10 mouse cellular contexts compared by ENCODE assay signal in the genomic region with DNA sequence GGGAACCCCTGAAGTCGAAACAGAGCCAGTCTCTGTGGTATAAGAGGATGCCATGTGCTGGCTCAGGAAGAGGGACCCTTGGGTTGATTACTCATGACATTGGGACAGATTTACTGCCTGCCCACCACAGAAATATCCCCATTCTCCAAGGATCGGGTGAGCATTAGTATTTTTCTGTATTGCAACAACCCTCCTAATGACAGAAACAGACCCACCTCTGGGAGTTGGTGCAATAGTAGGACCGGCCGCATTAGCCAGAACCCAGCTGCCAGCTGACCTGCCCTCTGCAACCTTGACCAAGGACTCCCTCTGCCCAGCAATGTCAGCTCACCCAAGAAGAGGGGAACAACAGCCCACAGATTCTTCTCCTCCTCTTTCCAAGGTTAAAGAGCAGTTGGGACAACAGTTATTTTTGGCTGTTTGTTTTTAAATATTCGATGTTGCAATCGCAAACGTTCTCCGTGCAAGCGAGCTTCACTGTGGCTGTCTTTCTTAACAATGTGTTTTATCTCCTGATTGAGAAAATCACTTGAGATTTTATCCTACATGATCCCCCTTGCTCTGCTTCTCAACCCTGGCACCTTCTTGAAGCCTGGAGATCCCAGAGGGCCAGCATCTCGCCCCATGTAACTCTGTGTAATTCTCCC. TPM values are rescaled to one million over a fixed set of nuclear protein-coding genes. Genes with fewer than 3 reads are reported as not detected.
A peak's percentile ranks its signal among the peaks of the same experiment; 100 is the strongest.
DNase-seq lines count a peak whose midpoint lies in the region; ATAC-seq and TF ChIP-seq lines count a peak whose summit lies in the region.
"Had no signal": no experiment of that assay in that cellular context is flagged by ENCODE, and none has a peak within 500 bp of the region (broad histone marks: within the 10 kb centered on the region; RNA-seq: fewer than 3 reads in every experiment).

No protein-coding gene starts in this region.

- no peak for TF ChIP-seq CTCF in bone marrow, adult 2 months (IDR thresholded peaks at IDR 0.05; ENCODE audit: control insufficient read depth, insufficient read depth, low read length)

- peak overlapping the region; percentile 35 for H3K27ac ChIP-seq in kidney, embryonic 16.5 days (ENCODE audit: low read length)
- H3K27ac ChIP-seq in kidney, embryonic 14.5 days (ENCODE audit: low read depth, low read length): no peak overlapping the region; the same call in 1 of the 2 replicates
- H3K27ac ChIP-seq in bone marrow, adult 2 months (ENCODE audit: control insufficient read depth, insufficient read depth, low read depth, low read length, poor library complexity): peak overlapping the region; percentile 36; the same call in 1 of the 2 replicates
- no peak overlapping the region for H3K27ac ChIP-seq in hindbrain, embryonic 10.5 days
- H3K27ac ChIP-seq: hindbrain, embryonic 14.5 days had no signal

- no peak for ATAC-seq in kidney, embryonic 16.5 days (ENCODE audit: low FRiP score, low TSS enrichment)
- ATAC-seq in kidney, embryonic 14.5 days (ENCODE audit: low FRiP score, low TSS enrichment): no peak
- ATAC-seq: Patski had no signal

- peaks cover 39% of the 10 kb centered on the region for H3K4me1 ChIP-seq in kidney, embryonic 16.5 days (ENCODE audit: insufficient read depth, low read length)
- peaks cover 25% of the 10 kb centered on the region for H3K4me1 ChIP-seq in kidney, embryonic 14.5 days (ENCODE audit: control insufficient read depth, insufficient read depth, low read length)
- peaks cover 2% of the 10 kb centered on the region; the same call in 1 of the 2 replicates for H3K4me1 ChIP-seq in bone marrow, adult 2 months (ENCODE audit: control insufficient read depth, insufficient read depth, low read length)
- H3K4me1 ChIP-seq in hindbrain, embryonic 10.5 days (replicated peaks): peaks cover 56% of the 10 kb centered on the region

- no peak overlapping the region; the same call in 1 of the 2 replicates for H3K9ac ChIP-seq in kidney, embryonic 16.5 days (replicated peaks; ENCODE audit: low read length)
- no peak overlapping the region for H3K9ac ChIP-seq in kidney, embryonic 14.5 days (ENCODE audit: low read depth, low read length)
- H3K9ac ChIP-seq: hindbrain, embryonic 14.5 days had no signal

- H3K4me2 ChIP-seq in kidney, embryonic 16.5 days (replicated peaks; ENCODE audit: low read depth, low read length): no peak overlapping the region
- no peak overlapping the region for H3K4me2 ChIP-seq in kidney, embryonic 14.5 days (replicated peaks; ENCODE audit: low read depth, low read length)
- H3K4me2 ChIP-seq: hindbrain, embryonic 14.5 days had no signal

- no peak overlapping the region for H3K4me3 ChIP-seq in kidney, embryonic 16.5 days (ENCODE audit: low read length)
- no peak overlapping the region for H3K4me3 ChIP-seq in kidney, embryonic 14.5 days (ENCODE audit: low read length)
- H3K4me3 ChIP-seq in bone marrow, adult 2 months (replicated peaks; ENCODE audit: control insufficient read depth, low read depth, low read length): no peak overlapping the region
- no peak overlapping the region for H3K4me3 ChIP-seq in hindbrain, embryonic 10.5 days

- peak; percentile 67 for DNase-seq in adipocyte (ENCODE audit: low spot score)
- peak; percentile 31 to 70 for DNase-seq in lung, postnatal 4 days
- DNase-seq in T-cell, adult 2 months (ENCODE audit: low spot score): no peak
- no peak for DNase-seq in hindbrain, embryonic 10.5 days (ENCODE audit: low spot score)
- DNase-seq: cerebellum, adult 18-20 months had no signal

- no peaks in the 10 kb centered on the region; the same call in 1 of the 2 replicates for H3K27me3 ChIP-seq in kidney, embryonic 16.5 days (ENCODE audit: insufficient read depth, low read length)
- no peaks in the 10 kb centered on the region for H3K27me3 ChIP-seq in kidney, embryonic 14.5 days (ENCODE audit: control insufficient read depth, insufficient read depth, low read length)
- H3K27me3 ChIP-seq in hindbrain, embryonic 10.5 days (ENCODE audit: insufficient read depth, poor library complexity, severe bottlenecking): peaks cover 4% of the 10 kb centered on the region; the same call in 1 of the 2 replicates
- H3K27me3 ChIP-seq: Patski had no signal

- TF ChIP-seq POLR2A in bone marrow, adult 2 months (IDR thresholded peaks at IDR 0.05; ENCODE audit: borderline replicate concordance, control insufficient read depth, low read depth, low read length): no peak

- no peaks in the 10 kb centered on the region for H3K9me3 ChIP-seq in kidney, embryonic 16.5 days (ENCODE audit: low read length)
- H3K9me3 ChIP-seq in kidney, embryonic 14.5 days (ENCODE audit: control insufficient read depth, low read length): no peaks in the 10 kb centered on the region
- no peaks in the 10 kb centered on the region for H3K9me3 ChIP-seq in hindbrain, embryonic 10.5 days

- peaks cover 5% of the 10 kb centered on the region; the same call in 1 of the 2 replicates for H3K36me3 ChIP-seq in kidney, embryonic 16.5 days (ENCODE audit: insufficient read depth, low read length)
- no peaks in the 10 kb centered on the region for H3K36me3 ChIP-seq in kidney, embryonic 14.5 days (ENCODE audit: control insufficient read depth, insufficient read depth, low read length)
- peaks cover 13% of the 10 kb centered on the region; the same call in 1 of the 2 replicates for H3K36me3 ChIP-seq in hindbrain, embryonic 10.5 days

- WGBS in kidney, embryonic 16.5 days: 54% methylated on average over 10 of the region's 10 CpGs
- 55% methylated on average over 10 of the region's 10 CpGs for WGBS in kidney, embryonic 14.5 days
- WGBS in bone marrow, adult 2 months: 28% methylated on average over 10 of the region's 10 CpGs
- 88% methylated on average over 10 of the region's 10 CpGs for WGBS in hindbrain, embryonic 10.5 days

RNA-seq across cellular contexts. Expression of a gene that starts 22.1 kb away (rescaled TPM):
- 10.2 and 11.2 TPM in 2 replicates for polyA plus RNA-seq in kidney, embryonic 16.5 days (2015; fragmentation: Nextera tagmentation; extraction: Ambion mirVana)
- 5.5 and 7.1 TPM in 2 replicates for polyA plus RNA-seq in kidney, embryonic 14.5 days (2014; fragmentation: Nextera tagmentation; extraction: Ambion mirVana)
- polyA plus RNA-seq in bone marrow, adult 2 months (2011; ENCODE audit: insufficient read depth, insufficient read length, low replicate concordance, missing spikeins): 2.1 and 3.2 TPM in 2 replicates
- 21.8 and 23.1 TPM in 2 replicates for polyA plus RNA-seq in hindbrain, embryonic 10.5 days (2016; fragmentation: Nextera tagmentation; extraction: Ambion mirVana)

Comparison
In these comparisons a context has a peak if more than half of its experiments do, and no peak if none do; other contexts are left out.
1. H3K27ac ChIP-seq: peak in kidney, embryonic 16.5 days (single experiment) and bone marrow, adult 2 months (single experiment); none in kidney, embryonic 14.5 days (single experiment) and hindbrain, embryonic 10.5 days (single experiment).
2. DNase-seq: peak in adipocyte (single experiment) and lung, postnatal 4 days (2 of 2); none in T-cell, adult 2 months (single experiment) and hindbrain, embryonic 10.5 days (single experiment).